Mouse (Mus musculus) liver, embryonic 16.5 days (tissue): ENCODE measurements around the gene Zscan22. TPM values are rescaled to one million over a fixed set of nuclear protein-coding genes. Genes with fewer than 3 reads are reported as not detected.
"Not testable (repeated sequence)": the region's sequence is repeated elsewhere in the genome, so short reads cannot be mapped to it uniquely, and the experiment has no call there.

Source experiments
- ATAC-seq: fragments of 200-750 bp; cut with Nextera tagmentation; 2 replicates; pipeline ENCODE4 v1.8.0; 2017; ENCODE audit warnings: low read depth, mild to moderate bottlenecking, moderate number of reproducible peaks, moderate library complexity
- H3K27ac ChIP-seq: fragments of 300-500 bp; sonication (generic); 2 replicates; pipeline ENCODE4 v1.5.1; 2014; ENCODE audit warnings: mild to moderate bottlenecking, low read length
- H3K27me3 ChIP-seq: fragments of 300-500 bp; sonication (generic); 2 replicates; pipeline ENCODE4 v1.6.1; 2014; ENCODE audit warnings: low read depth, low read length, mixed read lengths; ENCODE audit not compliant: control insufficient read depth, insufficient read depth
- H3K36me3 ChIP-seq: fragments of 300-500 bp; sonication (generic); 2 replicates; pipeline ENCODE4 v1.6.1; 2014; ENCODE audit warnings: mild to moderate bottlenecking; ENCODE audit not compliant: control insufficient read depth, insufficient read depth
- H3K4me1 ChIP-seq: fragments of 300-500 bp; sonication (generic); 2 replicates; pipeline ENCODE4 v1.6.1; 2014; ENCODE audit warnings: low read depth, low read length, mixed read lengths; ENCODE audit not compliant: control insufficient read depth
- H3K4me2 ChIP-seq: fragments of 300-500 bp; sonication (generic); 2 replicates; pipeline ENCODE4 v1.6.1; 2014; ENCODE audit warnings: low read depth, low read length, mixed read lengths
- H3K4me3 ChIP-seq: fragments of 300-500 bp; sonication (generic); 2 replicates; pipeline ENCODE4 v1.5.1; 2014; ENCODE audit warnings: low read depth, mild to moderate bottlenecking, low read length
- H3K9ac ChIP-seq: fragments of 300-500 bp; sonication (generic); 2 replicates; pipeline ENCODE4 v1.6.1; 2014; ENCODE audit warnings: low read depth, low read length
- H3K9me3 ChIP-seq: fragments of 300-500 bp; sonication (generic); replicated peaks from 2 replicates; pipeline ENCODE4 v1.6.1; 2016; ENCODE audit warnings: low read length; ENCODE audit not compliant: control insufficient read depth
- WGBS: fragments of 180-500 bp; shearing (Covaris S2); extraction: QIAGEN DNeasy Blood & Tissue Kit; methylation state at CpG from one replicate; pipeline ENCODE4 v1.1.7; 2014; ENCODE audit not compliant: insufficient replicate concordance; 5-methylcytosine and 5-hydroxymethylcytosine counted together
- polyA plus RNA-seq: library from polyadenylated mRNA; unstranded; fragments of >200 nt; fragmentation: Nextera tagmentation; extraction: Ambion mirVana; gene quantifications from 2 replicates; pipeline ENCODE4 v1.2.1, GENCODE M21; 2015

The Zscan22 gene
- polyA plus RNA-seq, 1 experiment from 2014 or later, result 3.9 TPM

DNA sequence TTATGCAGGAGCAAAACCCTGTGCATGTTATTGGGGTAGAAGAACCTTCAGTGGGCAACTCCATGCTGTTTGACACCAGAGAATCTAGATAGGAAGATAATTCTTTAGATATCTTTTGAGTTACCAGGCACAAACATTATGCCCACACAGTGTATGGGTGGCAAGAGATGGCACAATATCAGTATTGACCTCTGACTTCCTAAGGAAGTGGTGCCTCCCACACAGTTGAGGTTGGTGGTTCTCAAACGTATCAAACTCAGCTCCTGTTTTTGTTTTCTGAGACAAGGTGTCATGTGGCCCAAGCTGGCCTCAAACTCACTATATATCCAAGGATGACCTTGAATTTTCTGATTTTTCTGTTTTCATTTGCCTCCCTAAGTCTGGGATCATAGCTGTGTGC is 6.3 kb upstream of the Zscan22 start:
- peaks cover 9% of the 10 kb centered on the region for H3K36me3 ChIP-seq
- no peak overlapping the region for H3K27ac ChIP-seq
- no peak for ATAC-seq
- H3K4me2 ChIP-seq, result no peak overlapping the region
- no peaks in the 10 kb centered on the region for H3K27me3 ChIP-seq
- H3K4me3 ChIP-seq, result no peak overlapping the region
- WGBS, result 29% methylated on average over 1 of the region's 1 CpGs
- H3K9ac ChIP-seq, result no peak overlapping the region
- H3K4me1 ChIP-seq, result no peaks in the 10 kb centered on the region
- H3K9me3 ChIP-seq, result no peaks in the 10 kb centered on the region

DNA sequence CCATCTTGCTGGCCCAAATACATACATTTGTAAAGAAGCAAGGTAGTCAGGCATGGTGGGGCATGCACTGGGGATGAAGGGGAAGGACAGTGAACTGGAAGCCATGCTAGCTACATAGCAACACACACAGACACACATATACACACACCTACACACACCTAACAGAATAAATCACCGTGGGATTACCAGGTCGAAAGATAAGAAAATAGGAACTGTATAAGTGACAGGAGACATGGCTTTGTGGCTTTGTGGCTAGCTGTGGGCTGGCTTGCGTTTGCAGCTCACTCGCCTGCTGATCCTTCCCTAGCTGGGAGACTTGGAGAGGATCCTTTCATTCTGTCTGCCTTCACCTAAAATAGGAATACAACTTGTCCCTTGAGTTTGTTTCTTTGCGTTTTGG is 3.9 kb downstream of the Zscan22 start:
- peaks cover 8% of the 10 kb centered on the region for H3K4me1 ChIP-seq
- no peak overlapping the region for H3K9ac ChIP-seq
- H3K4me3 ChIP-seq, result no peak overlapping the region
- no peaks in the 10 kb centered on the region for H3K27me3 ChIP-seq
- ATAC-seq, result no peak
- H3K27ac ChIP-seq, result no peak overlapping the region
- WGBS, result 41% methylated on average over 5 of the region's 5 CpGs
- peaks cover 4% of the 10 kb centered on the region for H3K36me3 ChIP-seq
- no peak overlapping the region for H3K4me2 ChIP-seq
- no peaks in the 10 kb centered on the region for H3K9me3 ChIP-seq

- Histone ChIP-seq H3K9me3 (no peaks in the 10 kb centered on the region), H3K4me3 (peak overlapping the region; percentile 21; the same call in 1 of the 2 replicates), H3K4me1 (peaks cover 3% of the 10 kb centered on the region), H3K9ac (no peak overlapping the region), H3K36me3 (peaks cover 7% of the 10 kb centered on the region), H3K27ac (no peak overlapping the region), H3K27me3 (no peaks in the 10 kb centered on the region), H3K4me2 (peak overlapping the region; percentile 30)
- peak; percentile 40 for ATAC-seq
- 40% methylated on average over 10 of the region's 10 CpGs for WGBS
Measured at GRCm38 (mm10) chr7:12903623-12904022, 6.0 kb downstream of the Zscan22 start.

DNA sequence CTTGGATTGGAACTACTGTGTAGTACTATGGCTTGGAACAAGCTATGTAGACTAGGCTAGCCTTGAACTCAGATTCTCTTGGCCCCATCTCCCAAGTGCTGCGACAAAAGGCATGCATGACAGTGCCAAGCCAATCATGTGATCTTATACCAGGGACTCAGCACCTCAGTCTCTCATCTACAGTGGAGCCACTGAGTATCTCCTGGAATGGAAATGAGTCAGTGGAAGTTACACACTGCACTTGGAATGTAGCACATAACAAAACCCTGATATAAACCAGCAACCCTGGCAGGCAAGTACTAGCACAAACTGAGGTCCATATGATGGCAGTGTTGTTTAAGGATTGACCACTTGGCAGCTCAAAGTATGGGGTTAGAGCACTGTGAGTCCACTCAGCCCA is 7.5 kb downstream of the Zscan22 start:
- ATAC-seq, result no peak
- 79% methylated on average over 1 of the region's 1 CpGs for WGBS
- Histone ChIP-seq H3K27ac (no peak overlapping the region), H3K4me1 (peaks cover 10% of the 10 kb centered on the region), H3K36me3 (peaks cover 7% of the 10 kb centered on the region), H3K27me3 (no peaks in the 10 kb centered on the region), H3K9ac (no peak overlapping the region), H3K4me3 (no peak overlapping the region), H3K4me2 (no peak overlapping the region), H3K9me3 (no peaks in the 10 kb centered on the region)

DNA sequence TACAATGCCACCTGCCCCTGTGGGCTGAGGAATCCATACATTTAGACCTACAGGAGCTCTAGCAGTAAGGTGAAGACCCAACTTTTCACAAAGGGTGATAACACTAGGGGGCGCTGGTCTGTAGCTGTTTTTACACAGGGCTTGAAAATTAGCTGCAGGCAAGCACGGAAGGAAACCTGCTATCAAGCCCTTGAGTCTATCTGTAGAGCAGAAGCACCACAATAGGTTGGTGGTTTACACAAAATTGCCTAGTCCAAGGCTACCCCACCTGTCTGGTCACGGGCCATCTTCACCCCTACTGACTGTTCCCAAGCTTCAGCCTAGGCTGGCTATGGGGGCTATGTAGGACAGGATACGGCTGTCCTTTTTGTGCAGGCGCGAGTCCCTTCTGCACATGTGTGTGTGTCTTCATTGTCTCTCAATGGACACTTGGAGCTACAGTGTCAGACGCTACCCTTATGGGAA is 11.9 kb downstream of the Zscan22 start:
- WGBS, result 16% methylated on average over 7 of the region's 7 CpGs
- Histone ChIP-seq H3K27ac (peak overlapping the region; percentile 90), H3K27me3 (no peaks in the 10 kb centered on the region), H3K9me3 (no peaks in the 10 kb centered on the region), H3K4me1 (peaks cover 12% of the 10 kb centered on the region), H3K36me3 (peaks cover 7% of the 10 kb centered on the region), H3K9ac (peak overlapping the region; percentile 72), H3K4me3 (peak overlapping the region; percentile 72), H3K4me2 (peak overlapping the region; percentile 75)
- peak; percentile 59 for ATAC-seq

DNA sequence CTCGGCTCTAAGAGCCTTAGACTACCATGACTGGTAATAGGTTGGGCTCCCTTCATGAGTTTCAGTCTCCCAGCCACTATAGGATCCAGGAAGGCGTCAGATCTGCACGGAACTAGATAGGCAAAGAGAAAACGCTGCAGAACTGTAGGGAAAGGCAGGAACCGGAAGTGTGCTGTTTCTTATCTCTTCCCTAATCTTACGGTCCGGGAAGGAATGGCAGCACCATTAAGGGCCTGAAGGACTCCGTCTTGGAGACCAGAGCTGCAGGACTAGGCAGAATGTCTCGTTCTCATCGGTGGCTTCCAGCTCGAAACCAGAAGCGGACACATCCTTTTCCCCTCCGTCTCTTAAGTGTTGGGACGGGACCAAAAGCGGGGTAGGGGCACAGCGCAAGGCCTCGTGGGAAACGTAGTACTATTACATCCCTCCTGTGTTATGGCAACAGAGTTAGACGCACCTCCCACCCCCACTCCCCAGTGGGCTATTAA is 12.6 kb downstream of the Zscan22 start:
- Histone ChIP-seq H3K27me3 (no peaks in the 10 kb centered on the region), H3K4me3 (peak overlapping the region; percentile 72), H3K36me3 (peaks cover 7% of the 10 kb centered on the region), H3K9ac (peak overlapping the region; percentile 72), H3K27ac (peak overlapping the region; percentile 90), H3K9me3 (no peaks in the 10 kb centered on the region), H3K4me1 (peaks cover 12% of the 10 kb centered on the region), H3K4me2 (peak overlapping the region; percentile 75)
- 2% methylated on average over 19 of the region's 19 CpGs for WGBS
- peak; percentile 79 for ATAC-seq

DNA sequence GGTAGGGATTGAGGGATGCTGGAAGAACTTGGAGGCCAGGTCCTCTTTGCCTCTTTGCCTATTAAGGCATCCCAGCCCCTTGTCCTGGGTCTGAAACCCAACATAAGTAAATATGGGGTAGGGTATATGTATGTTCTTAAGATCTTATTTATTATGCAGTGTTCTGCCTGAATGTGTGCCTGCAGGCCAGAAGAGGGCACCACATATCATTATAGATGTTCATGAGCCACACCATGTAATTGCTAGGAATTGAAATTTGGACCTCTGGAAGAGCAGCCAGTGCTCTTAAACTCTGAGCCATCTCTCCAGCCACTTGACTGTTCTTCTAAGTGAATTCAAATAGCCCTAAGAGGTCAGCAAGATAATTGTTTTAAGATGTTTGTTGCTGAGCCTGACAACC is 15.9 kb downstream of the Zscan22 start:
- Histone ChIP-seq H3K36me3 (no peaks in the 10 kb centered on the region; the same call in 1 of the 2 replicates), H3K27ac (no peak overlapping the region), H3K4me2 (no peak overlapping the region), H3K4me1 (peaks cover 12% of the 10 kb centered on the region), H3K27me3 (no peaks in the 10 kb centered on the region), H3K9me3 (no peaks in the 10 kb centered on the region), H3K9ac (no peak overlapping the region), H3K4me3 (no peak overlapping the region)
- ATAC-seq, result no peak

- ATAC-seq, H3K27ac ChIP-seq, H3K9ac ChIP-seq, H3K9me3 ChIP-seq, H3K27me3 ChIP-seq, H3K4me3 ChIP-seq: not testable (repeated sequence)
- peaks cover 23% of the 10 kb centered on the region for H3K36me3 ChIP-seq
- peaks cover 20% of the 10 kb centered on the region for H3K4me1 ChIP-seq
- 65% methylated on average over 7 of the region's 8 CpGs for WGBS
- H3K4me2 ChIP-seq, result peak overlapping the region; percentile 8; the same call in 1 of the 2 replicates
Measured at GRCm38 (mm10) chr7:12920495-12920894, 22.9 kb downstream of the Zscan22 start.

GRCm38 (mm10) chr7:12921318-12921704 is 23.7 kb downstream of the Zscan22 start:
- ATAC-seq, result no peak; the same call in 1 of the 2 replicates
- peak overlapping the region; percentile 95 for H3K4me3 ChIP-seq
- peak overlapping the region; percentile 91 for H3K4me2 ChIP-seq
- H3K4me1 ChIP-seq, result peaks cover 20% of the 10 kb centered on the region
- no peaks in the 10 kb centered on the region for H3K27me3 ChIP-seq
- 0% methylated on average over 3 of the region's 3 CpGs for WGBS
- H3K9ac ChIP-seq, result peak overlapping the region; percentile 81
- no peaks in the 10 kb centered on the region for H3K9me3 ChIP-seq
- H3K27ac ChIP-seq, result peak overlapping the region; percentile 86
- H3K36me3 ChIP-seq, result peaks cover 30% of the 10 kb centered on the region
